7 mouse cellular contexts compared by ENCODE assay signal in the genomic region with DNA sequence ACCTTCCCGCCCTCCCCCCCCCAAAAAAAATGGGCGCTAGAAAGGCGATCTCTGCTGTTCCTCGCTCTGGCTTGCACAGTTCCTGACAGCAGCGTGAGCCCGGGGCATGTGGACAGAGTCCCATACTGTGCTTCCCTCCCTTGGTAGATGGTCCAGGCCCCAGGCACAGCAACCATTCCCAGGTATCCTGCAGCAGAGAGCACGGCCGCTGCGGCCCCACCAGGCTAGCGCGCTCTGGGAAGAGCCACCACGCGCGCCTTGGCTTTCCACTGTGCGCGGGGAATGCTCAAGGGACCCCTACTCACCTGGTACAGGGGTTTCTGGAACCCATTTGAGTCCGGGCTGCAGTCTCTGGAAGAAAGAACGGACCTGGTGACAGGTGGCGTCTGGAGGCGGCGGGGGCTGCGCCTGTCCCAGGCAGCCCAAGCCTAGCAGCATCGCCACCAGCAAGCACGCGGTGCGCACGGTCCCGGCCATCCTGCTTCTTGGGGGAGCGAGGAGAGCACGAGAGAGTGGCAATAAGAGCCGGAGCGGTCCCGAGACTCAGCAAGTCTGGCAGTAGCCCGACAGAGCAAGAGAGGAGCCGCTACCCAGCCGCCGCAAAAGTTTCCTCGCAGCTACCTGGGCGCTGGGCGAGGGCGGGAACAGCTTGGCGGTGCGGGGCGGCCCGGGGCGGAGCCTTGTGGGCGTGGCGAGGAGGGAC. TPM values are rescaled to one million over a fixed set of nuclear protein-coding genes. Genes with fewer than 3 reads are reported as not detected.
DNase-seq lines count a peak whose midpoint lies in the region; ATAC-seq and TF ChIP-seq lines count a peak whose summit lies in the region.

Gene Gpc3 (minus strand): TSS at position 623 of the 703 bp plus-strand sequence.

- H3K4me1 ChIP-seq in ES-E14 (ENCODE audit: control insufficient read depth in 2 of 2, insufficient read depth in 2 of 2, low read length in 2 of 2, poor library complexity in 1 of 2) = no peaks in the 10 kb centered on the region; a peak in 1 of 4 replicates
- 0 out of 2 replicates have a peak, but pooled peaks cover 6% of the 10 kb centered on the region for H3K4me1 ChIP-seq in hindbrain, embryonic 15.5 days (replicated peaks)
- H3K4me1 ChIP-seq in liver, adult 2 months (ENCODE audit: control insufficient read depth, insufficient read depth, low read length) = no peaks in the 10 kb centered on the region; the same call in 1 of the 2 replicates
- H3K4me1 ChIP-seq in midbrain, postnatal 0 days (ENCODE audit: insufficient read depth, low read length) = no peaks in the 10 kb centered on the region
- no peaks in the 10 kb centered on the region; the same call in 1 of the 2 replicates for H3K4me1 ChIP-seq in thymus, adult 2 months (replicated peaks; ENCODE audit: control insufficient read depth, insufficient read depth, low read length)

- H3K4me3 ChIP-seq in ES-E14 (ENCODE audit: insufficient read depth in 1 of 2, low read depth in 1 of 2, low read length in 2 of 2, poor library complexity in 1 of 2, severe bottlenecking in 1 of 2) = peak within 1 kb of the TSS; percentile 60 to 76
- peak within 1 kb of the TSS; percentile 48 for H3K4me3 ChIP-seq in hindbrain, embryonic 15.5 days
- H3K4me3 ChIP-seq in liver, adult 2 months (ENCODE audit: insufficient read depth, low read depth, low read length) = peak within 1 kb of the TSS; percentile 63
- peak within 1 kb of the TSS; percentile 47 for H3K4me3 ChIP-seq in midbrain, postnatal 0 days (ENCODE audit: low read depth, low read length)
- peak within 1 kb of the TSS; percentile 40 for H3K4me3 ChIP-seq in thymus, adult 2 months (ENCODE audit: control insufficient read depth, insufficient read depth, low read length)

- intact Hi-C loops in gastrocnemius, postnatal 14 days (cut with DNase I; ENCODE audit: low total_unique reads) = loop anchor here (5.0 kb wide), 1 partner anchor 39 kb away; no protein-coding TSS in a partner anchor

- no peaks in the 10 kb centered on the region for H3K79me2 ChIP-seq in liver, adult 2 months (ENCODE audit: control insufficient read depth, insufficient read depth, low read length)

- no peak within 1 kb of the TSS for H3K27ac ChIP-seq in ES-E14 (ENCODE audit: insufficient read depth, low read depth, low read length, poor library complexity, severe bottlenecking)
- 0 out of 2 replicates have a peak within 1 kb of the TSS, but pooled peaks have one; percentile 20 for H3K27ac ChIP-seq in hindbrain, embryonic 15.5 days (replicated peaks)
- no peak within 1 kb of the TSS for H3K27ac ChIP-seq in liver, adult 2 months (replicated peaks; ENCODE audit: insufficient read depth, low read depth, low read length)
- H3K27ac ChIP-seq in midbrain, postnatal 0 days (ENCODE audit: low read depth, low read length) = no peak within 1 kb of the TSS
- H3K27ac ChIP-seq in thymus, adult 2 months (ENCODE audit: control insufficient read depth, insufficient read depth, low read length) = no peak within 1 kb of the TSS

- in situ Hi-C loops in ES-E14 (cut with MboI; ENCODE audit: low sequenced_read_pairs in 2 of 2, unreplicated experiment in 2 of 2) = no loop called here

- DNase-seq in ES-E14 (ENCODE audit: low read depth, low spot score) = peak; percentile 56
- DNase-seq in adrenal gland, postnatal 25 days = peak; percentile 59
- DNase-seq in gastrocnemius, postnatal 14 days = peak; percentile 71
- DNase-seq in liver, adult 2 months (ENCODE audit: extremely low read depth, low read depth, low spot score) = no peak
- DNase-seq in midbrain, postnatal 0 days (ENCODE audit: low spot score) = no peak
- DNase-seq in thymus, adult 2 months = peak; percentile 63

- H3K36me3 ChIP-seq in ES-E14 (ENCODE audit: control insufficient read depth, insufficient read depth, low read length, poor library complexity, severe bottlenecking) = no peaks in the 10 kb centered on the region
- H3K36me3 ChIP-seq in hindbrain, embryonic 15.5 days = no peaks in the 10 kb centered on the region
- no peaks in the 10 kb centered on the region for H3K36me3 ChIP-seq in liver, adult 2 months (ENCODE audit: control insufficient read depth, insufficient read depth, low read length)
- no peaks in the 10 kb centered on the region for H3K36me3 ChIP-seq in midbrain, postnatal 0 days (ENCODE audit: insufficient read depth, low read length)
- H3K36me3 ChIP-seq in thymus, adult 2 months (ENCODE audit: control insufficient read depth, insufficient read depth, low read length) = no peaks in the 10 kb centered on the region

- peak; percentile 90 for ATAC-seq in hindbrain, embryonic 15.5 days (ENCODE audit: low FRiP score, low read depth)
- ATAC-seq in midbrain, postnatal 0 days (ENCODE audit: low FRiP score) = peak; percentile 9

- no peak for TF ChIP-seq POLR2A in liver, adult 2 months (IDR thresholded peaks at IDR 0.05; ENCODE audit: extremely low read depth, insufficient read depth, low read length)
- TF ChIP-seq POLR2A in thymus, adult 2 months (IDR thresholded peaks at IDR 0.05; ENCODE audit: control insufficient read depth, extremely low read depth, insufficient read depth, low read length, poor library complexity) = no peak

- TF ChIP-seq CTCF in liver, adult 2 months (IDR thresholded peaks at IDR 0.05; ENCODE audit: low read depth, low read length) = no peak
- TF ChIP-seq CTCF in midbrain, postnatal 0 days (IDR thresholded peaks at IDR 0.05) = no peak
- no peak for TF ChIP-seq CTCF in thymus, adult 2 months (IDR thresholded peaks at IDR 0.05; ENCODE audit: borderline replicate concordance, control insufficient read depth, extremely low read depth, insufficient read depth, low read length, poor library complexity)

- H3K9me3 ChIP-seq in ES-E14 (ENCODE audit: control insufficient read depth, insufficient read depth, low read depth, low read length) = no peaks in the 10 kb centered on the region
- H3K9me3 ChIP-seq in hindbrain, embryonic 15.5 days = no peaks in the 10 kb centered on the region
- H3K9me3 ChIP-seq in midbrain, postnatal 0 days (ENCODE audit: low read length) = no peaks in the 10 kb centered on the region

- H3K27me3 ChIP-seq in hindbrain, embryonic 15.5 days = no peaks in the 10 kb centered on the region
- H3K27me3 ChIP-seq in liver, adult 2 months (ENCODE audit: control insufficient read depth, insufficient read depth, low read length) = peaks cover 3% of the 10 kb centered on the region; the same call in 1 of the 2 replicates
- 0 out of 2 replicates have a peak, but pooled peaks cover 6% of the 10 kb centered on the region for H3K27me3 ChIP-seq in midbrain, postnatal 0 days (ENCODE audit: insufficient read depth, low read length)
- H3K27me3 ChIP-seq in thymus, adult 2 months (ENCODE audit: control insufficient read depth, insufficient read depth, low read length) = peaks cover 3% of the 10 kb centered on the region; the same call in 1 of the 2 replicates

- H3K4me2 ChIP-seq in hindbrain, embryonic 15.5 days = peak within 1 kb of the TSS; percentile 88
- H3K4me2 ChIP-seq in midbrain, postnatal 0 days (ENCODE audit: low read depth, low read length, poor library complexity, severe bottlenecking) = peak within 1 kb of the TSS; percentile 80

- H3K9ac ChIP-seq in ES-E14 (ENCODE audit: insufficient read depth, low read depth, low read length, poor library complexity, severe bottlenecking) = peak within 1 kb of the TSS; percentile 55
- peak within 1 kb of the TSS; percentile 32 for H3K9ac ChIP-seq in hindbrain, embryonic 15.5 days
- no peak within 1 kb of the TSS for H3K9ac ChIP-seq in liver, adult 2 months (ENCODE audit: low read depth, low read length)
- H3K9ac ChIP-seq in midbrain, postnatal 0 days (replicated peaks; ENCODE audit: low read length, poor library complexity, severe bottlenecking) = no peak within 1 kb of the TSS

- 22% methylated on average over 42 of the region's 48 CpGs for WGBS in hindbrain, embryonic 15.5 days
- 3% methylated on average over 47 of the region's 48 CpGs for WGBS in liver, adult 2 months
- 23% methylated on average over 42 of the region's 48 CpGs for WGBS in midbrain, postnatal 0 days
- 4% methylated on average over 46 of the region's 48 CpGs for WGBS in thymus, adult 2 months

TF ChIP-seq in ES-E14, 5 proteins besides CTCF, POLR2A, EP300 and RAD21:
- no peak for TF ChIP-seq MAFK (IDR thresholded peaks at IDR 0.05; ENCODE audit: insufficient read depth, low read depth, low read length)

RNA-seq across cellular contexts. Expression of gene Gpc3, which starts in this region (rescaled TPM):
- 61.9 and 106 TPM in 2 replicates for total RNA-seq in ES-E14 (2012; rRNA removed)
- 14.3 and 21.9 TPM in 2 replicates for total RNA-seq in adrenal gland, postnatal 25 days (2021)
- 10 to 100 TPM; 35.7 to 50.9 TPM for total RNA-seq in gastrocnemius, postnatal 14 days (2021)
- polyA plus RNA-seq in hindbrain, embryonic 15.5 days (2015; fragmentation: Nextera tagmentation; extraction: Ambion mirVana) = 76.4 and 84.4 TPM in 2 replicates
- total RNA-seq in liver, adult 2 months (2014; rRNA removed) = 0.65 and 0.81 TPM in 2 replicates
- polyA plus RNA-seq in liver, adult 2 months (2012; rRNA removed) = 0.86 and 1.6 TPM in 2 replicates
- total RNA-seq in midbrain, postnatal 0 days (2014; rRNA removed) = 19.3 and 32.7 TPM in 2 replicates
- polyA plus RNA-seq in midbrain, postnatal 0 days (2015; fragmentation: Nextera tagmentation; extraction: Ambion mirVana) = 61.7 and 69.3 TPM in 2 replicates
- polyA plus RNA-seq in thymus, adult 2 months (2012; rRNA removed) = 6.3 and 9.2 TPM in 2 replicates

Comparison
In these comparisons a context has a peak if more than half of its experiments do, and no peak if none do; other contexts are left out.
1. DNase-seq: peak in ES-E14 (single experiment), adrenal gland, postnatal 25 days (single experiment), gastrocnemius, postnatal 14 days (single experiment) and thymus, adult 2 months (single experiment); none in liver, adult 2 months (single experiment) and midbrain, postnatal 0 days (single experiment).
2. H3K9ac ChIP-seq: peak in ES-E14 (single experiment) and hindbrain, embryonic 15.5 days (single experiment); none in liver, adult 2 months (single experiment) and midbrain, postnatal 0 days (single experiment).
3. Peak in every context shown above with its lines, with median percentiles within 50 percentile points of each other: H3K4me3 ChIP-seq.